Mouse (Mus musculus) heart, embryonic 16.5 days (tissue): ENCODE measurements around the gene Fam193b. TPM values are rescaled to one million over a fixed set of nuclear protein-coding genes. Genes with fewer than 3 reads are reported as not detected.

ENCODE experiments used
- ATAC-seq: fragments of 200-750 bp; cut with Nextera tagmentation; replicated peaks from 2 replicates; pipeline ENCODE4 v1.8.0; 2017; ENCODE audit warnings: moderate number of reproducible peaks; ENCODE audit not compliant: insufficient read depth, low FRiP score; ENCODE audit errors: extremely low read depth
- H3K27ac ChIP-seq: fragments of 300-500 bp; sonication (generic); 2 replicates; pipeline ENCODE4 v1.5.1; 2014; ENCODE audit warnings: mild to moderate bottlenecking, low read length, control low read depth, moderate library complexity
- H3K27me3 ChIP-seq: fragments of 300-500 bp; sonication (generic); 2 replicates; pipeline ENCODE4 v1.6.1; 2014; ENCODE audit warnings: low read length, mixed read lengths; ENCODE audit not compliant: control insufficient read depth, insufficient read depth
- H3K36me3 ChIP-seq: fragments of 300-500 bp; sonication (generic); 2 replicates; pipeline ENCODE4 v1.6.1; 2014; ENCODE audit not compliant: control insufficient read depth, insufficient read depth
- H3K4me1 ChIP-seq: fragments of 300-500 bp; sonication (generic); 2 replicates; pipeline ENCODE4 v1.6.1; 2014; ENCODE audit warnings: low read length, mixed read lengths; ENCODE audit not compliant: control insufficient read depth, insufficient read depth
- H3K4me2 ChIP-seq: fragments of 300-500 bp; sonication (generic); 2 replicates; pipeline ENCODE4 v1.6.1; 2014; ENCODE audit warnings: low read depth, mild to moderate bottlenecking, control low read depth, low read length
- H3K4me3 ChIP-seq: fragments of 300-500 bp; sonication (generic); 2 replicates; pipeline ENCODE4 v1.5.1; 2014; ENCODE audit warnings: mild to moderate bottlenecking, control low read depth, low read length
- H3K9ac ChIP-seq: fragments of 300-500 bp; sonication (generic); 2 replicates; pipeline ENCODE4 v1.6.1; 2014; ENCODE audit warnings: low read length, control low read depth
- H3K9me3 ChIP-seq: fragments of 300-500 bp; sonication (generic); replicated peaks from 2 replicates; pipeline ENCODE4 v1.6.1; 2016; ENCODE audit warnings: low read length; ENCODE audit not compliant: control insufficient read depth
- WGBS: fragments of 180-500 bp; shearing (Covaris S2); extraction: QIAGEN DNeasy Blood & Tissue Kit; methylation state at CpG from one replicate; pipeline ENCODE4 v1.1.7; 2014; 5-methylcytosine and 5-hydroxymethylcytosine counted together
- polyA plus RNA-seq: library from polyadenylated mRNA; unstranded; fragments of >200 nt; fragmentation: Nextera tagmentation; extraction: Ambion mirVana; gene quantifications from 2 replicates; pipeline ENCODE4 v1.2.1, GENCODE M21; 2015

Gene Fam193b
- polyA plus RNA-seq: 22.6 and 23.9 TPM in 2 replicates

GRCm38 (mm10) chr13:55571027-55571751, at the start of gene Fam193b:
Gene Fam193b, minus strand, starts transcription at chr13:55571120.
- 2% methylated on average over 33 of the region's 47 CpGs for WGBS
- ATAC-seq: peak; percentile 95

GRCm38 (mm10) chr13:55620275-55620674, 49.4 kb upstream of the Fam193b start:
- Histone ChIP-seq H3K36me3 (peaks cover 3% of the 10 kb centered on the region), H3K9me3 (no peaks in the 10 kb centered on the region), H3K4me2 (no peak overlapping the region), H3K4me3 (no peak overlapping the region), H3K27ac (no peak overlapping the region), H3K4me1 (peaks cover 8% of the 10 kb centered on the region), H3K9ac (no peak overlapping the region), H3K27me3 (no peaks in the 10 kb centered on the region)
- no peak for ATAC-seq
- WGBS: 75% methylated on average over 2 of the region's 2 CpGs

More at GRCm38 (mm10) chr13:55571027-55571751, at the start of gene Fam193b:
- Histone ChIP-seq H3K27me3 (no peaks in the 10 kb centered on the region), H3K4me3 (peak within 1 kb of the TSS; percentile 77), H3K4me2 (peak within 1 kb of the TSS; percentile 99), H3K9me3 (no peaks in the 10 kb centered on the region), H3K36me3 (no peaks in the 10 kb centered on the region), H3K9ac (peak within 1 kb of the TSS; percentile 91), H3K27ac (peak within 1 kb of the TSS; percentile 73), H3K4me1 (peaks cover 16% of the 10 kb centered on the region)

- Histone ChIP-seq H3K4me2 (no peak overlapping the region), H3K27ac (no peak overlapping the region), H3K27me3 (no peaks in the 10 kb centered on the region), H3K9me3 (no peaks in the 10 kb centered on the region), H3K9ac (no peak overlapping the region), H3K36me3 (no peaks in the 10 kb centered on the region), H3K4me3 (no peak overlapping the region), H3K4me1 (peaks cover 8% of the 10 kb centered on the region)
- WGBS: 77% methylated on average over 4 of the region's 4 CpGs
- no peak for ATAC-seq
These were observed 48.4 kb upstream of the Fam193b start for GRCm38 (mm10) chr13:55619328-55619727.

- Histone ChIP-seq H3K36me3 (peaks cover 10% of the 10 kb centered on the region; the same call in 1 of the 2 replicates), H3K27ac (no peak overlapping the region), H3K4me2 (no peak overlapping the region), H3K4me3 (no peak overlapping the region), H3K9me3 (no peaks in the 10 kb centered on the region), H3K4me1 (no peaks in the 10 kb centered on the region), H3K9ac (no peak overlapping the region), H3K27me3 (no peaks in the 10 kb centered on the region)
- 48% methylated on average over 5 of the region's 5 CpGs for WGBS
- ATAC-seq: no peak
These were observed 42.6 kb upstream of the Fam193b start for GRCm38 (mm10) chr13:55613471-55613870.

- H3K4me3 ChIP-seq: no peak overlapping the region
- no peak overlapping the region for H3K27ac ChIP-seq
- H3K9ac ChIP-seq: no peak overlapping the region
- 79% methylated on average over 7 of the region's 7 CpGs for WGBS
- no peaks in the 10 kb centered on the region for H3K4me1 ChIP-seq
- no peak for ATAC-seq
- H3K27me3 ChIP-seq: no peaks in the 10 kb centered on the region
- H3K36me3 ChIP-seq: peaks cover 10% of the 10 kb centered on the region; the same call in 1 of the 2 replicates
- no peak overlapping the region for H3K4me2 ChIP-seq
- H3K9me3 ChIP-seq: no peaks in the 10 kb centered on the region
These were observed 41.1 kb upstream of the Fam193b start for GRCm38 (mm10) chr13:55611996-55612395.

GRCm38 (mm10) chr13:55607624-55608006, 36.7 kb upstream of the Fam193b start:
- Histone ChIP-seq H3K27me3 (no peaks in the 10 kb centered on the region), H3K4me2 (no peak overlapping the region), H3K9ac (no peak overlapping the region), H3K4me3 (no peak overlapping the region), H3K27ac (no peak overlapping the region), H3K4me1 (no peaks in the 10 kb centered on the region), H3K36me3 (peaks cover 14% of the 10 kb centered on the region; the same call in 1 of the 2 replicates), H3K9me3 (no peaks in the 10 kb centered on the region)
- ATAC-seq: no peak
- WGBS: 93% methylated on average over 2 of the region's 2 CpGs

GRCm38 (mm10) chr13:55606899-55607623, 36.1 kb upstream of the Fam193b start:
- Histone ChIP-seq H3K27me3 (no peaks in the 10 kb centered on the region), H3K9ac (no peak overlapping the region), H3K36me3 (peaks cover 14% of the 10 kb centered on the region; the same call in 1 of the 2 replicates), H3K4me1 (no peaks in the 10 kb centered on the region), H3K9me3 (no peaks in the 10 kb centered on the region), H3K4me3 (no peak overlapping the region), H3K27ac (no peak overlapping the region), H3K4me2 (no peak overlapping the region)
- no peak for ATAC-seq
- 74% methylated on average over 10 of the region's 10 CpGs for WGBS

- Histone ChIP-seq H3K27me3 (no peaks in the 10 kb centered on the region), H3K27ac (no peak overlapping the region), H3K4me1 (peaks cover 8% of the 10 kb centered on the region), H3K4me3 (no peak overlapping the region), H3K9me3 (no peaks in the 10 kb centered on the region), H3K9ac (no peak overlapping the region), H3K4me2 (no peak overlapping the region), H3K36me3 (peaks cover 12% of the 10 kb centered on the region; the same call in 1 of the 2 replicates)
- WGBS: 90% methylated on average over 3 of the region's 3 CpGs
- no peak for ATAC-seq
These were observed 33.7 kb upstream of the Fam193b start for GRCm38 (mm10) chr13:55604606-55605005.

- Histone ChIP-seq H3K9ac (no peak overlapping the region), H3K9me3 (no peaks in the 10 kb centered on the region), H3K4me3 (no peak overlapping the region), H3K4me2 (no peak overlapping the region), H3K27me3 (no peaks in the 10 kb centered on the region), H3K27ac (no peak overlapping the region), H3K36me3 (peaks cover 18% of the 10 kb centered on the region), H3K4me1 (peaks cover 12% of the 10 kb centered on the region)
- no peak for ATAC-seq
- 6% methylated on average over 3 of the region's 3 CpGs for WGBS
These were observed 30.7 kb upstream of the Fam193b start for GRCm38 (mm10) chr13:55601611-55602010.
